Mouse (Mus musculus) hindbrain, embryonic 15.5 days (tissue): ENCODE data around the gene Psma5. TPM values are rescaled to one million over a fixed set of nuclear protein-coding genes. Genes with fewer than 3 reads are reported as not detected.
A peak's percentile ranks its signal among the peaks of the same experiment; 100 is the strongest.

ENCODE experiments used
- ATAC-seq: fragments of 200-750 bp; cut with Nextera tagmentation; 2 replicates; pipeline ENCODE4 v1.8.0; 2017; ENCODE audit warnings: low read depth, moderate number of reproducible peaks, moderate TSS enrichment; ENCODE audit not compliant: low FRiP score
- H3K27ac ChIP-seq: fragments of 300-500 bp; sonication (generic); replicated peaks from 2 replicates; pipeline ENCODE4 v1.5.1; 2015; ENCODE audit warnings: mild to moderate bottlenecking, inconsistent platforms
- H3K27me3 ChIP-seq: fragments of 300-500 bp; sonication (generic); 2 replicates; pipeline ENCODE4 v1.6.1; 2015; ENCODE audit warnings: control low read depth, inconsistent platforms
- H3K36me3 ChIP-seq: fragments of 300-500 bp; sonication (generic); 2 replicates; pipeline ENCODE4 v1.6.1; 2015; ENCODE audit warnings: control low read depth, inconsistent platforms
- H3K4me1 ChIP-seq: fragments of 300-500 bp; sonication (generic); replicated peaks from 2 replicates; pipeline ENCODE4 v1.6.1; 2015; ENCODE audit warnings: control low read depth, inconsistent platforms
- H3K4me2 ChIP-seq: fragments of 300-500 bp; sonication (generic); 2 replicates; pipeline ENCODE4 v1.6.1; 2015; ENCODE audit warnings: moderate library complexity, mild to moderate bottlenecking, inconsistent platforms
- H3K4me3 ChIP-seq: fragments of 300-500 bp; sonication (generic); 2 replicates; pipeline ENCODE4 v1.5.1; 2015; ENCODE audit warnings: mild to moderate bottlenecking, inconsistent platforms
- H3K9ac ChIP-seq: fragments of 300-500 bp; sonication (generic); 2 replicates; pipeline ENCODE4 v1.6.1; 2015; ENCODE audit warnings: inconsistent platforms
- H3K9me3 ChIP-seq: fragments of 300-500 bp; sonication (generic); 2 replicates; pipeline ENCODE4 v1.6.1; 2016; ENCODE audit warnings: control low read depth, inconsistent platforms
- WGBS: fragments of 180-500 bp; shearing (Covaris S2); methylation state at CpG from one replicate; pipeline ENCODE4 v1.1.7; 2015; 5-methylcytosine and 5-hydroxymethylcytosine counted together
- polyA plus RNA-seq: library from polyadenylated mRNA; unstranded; fragments of >200 nt; fragmentation: Nextera tagmentation; extraction: Ambion mirVana; gene quantifications from 2 replicates; pipeline ENCODE4 v1.2.1, GENCODE M21; 2015

Gene Psma5
- polyA plus RNA-seq, 1 experiment from 2014 or later, result 237 TPM

- Histone ChIP-seq H3K4me1 (peaks cover 10% of the 10 kb centered on the region; the same call in 1 of the 2 replicates), H3K27me3 (no peaks in the 10 kb centered on the region), H3K9me3 (no peaks in the 10 kb centered on the region), H3K36me3 (peaks cover 6% of the 10 kb centered on the region; the same call in 1 of the 2 replicates), H3K4me2 (no peak overlapping the region), H3K4me3 (no peak overlapping the region), H3K27ac (no peak overlapping the region), H3K9ac (no peak overlapping the region)
- ATAC-seq, result no peak
- 58% methylated on average over 2 of the region's 2 CpGs for WGBS
Observed at GRCm38 (mm10) chr3:108318517-108318916, 61.8 kb downstream of the Psma5 start.

- H3K9ac ChIP-seq, result no peak overlapping the region
- no peak overlapping the region for H3K27ac ChIP-seq
- H3K27me3 ChIP-seq, result no peaks in the 10 kb centered on the region
- peaks cover 5% of the 10 kb centered on the region; the same call in 1 of the 2 replicates for H3K4me1 ChIP-seq
- no peak overlapping the region for H3K4me3 ChIP-seq
- H3K9me3 ChIP-seq, result no peaks in the 10 kb centered on the region
- H3K36me3 ChIP-seq, result peaks cover 19% of the 10 kb centered on the region
- no peak for ATAC-seq
- no peak overlapping the region for H3K4me2 ChIP-seq
- WGBS, result 69% methylated on average over 4 of the region's 4 CpGs
Observed at GRCm38 (mm10) chr3:108321671-108322070, 64.9 kb downstream of the Psma5 start.

- Histone ChIP-seq H3K27ac (no peak overlapping the region), H3K27me3 (no peaks in the 10 kb centered on the region), H3K4me2 (no peak overlapping the region), H3K9ac (no peak overlapping the region), H3K4me3 (no peak overlapping the region), H3K36me3 (peaks cover 21% of the 10 kb centered on the region), H3K4me1 (peaks cover 5% of the 10 kb centered on the region; the same call in 1 of the 2 replicates), H3K9me3 (no peaks in the 10 kb centered on the region)
- ATAC-seq, result no peak
- WGBS, result 89% methylated on average over 4 of the region's 4 CpGs
Observed at GRCm38 (mm10) chr3:108322136-108322535, 65.4 kb downstream of the Psma5 start.

- no peak for ATAC-seq
Observed at GRCm38 (mm10) chr3:108322962-108323361, 66.2 kb downstream of the Psma5 start.

GRCm38 (mm10) chr3:108324837-108325236 is 68.1 kb downstream of the Psma5 start:
- H3K36me3 ChIP-seq, result peaks cover 30% of the 10 kb centered on the region
- 82% methylated on average over 4 of the region's 4 CpGs for WGBS

More at GRCm38 (mm10) chr3:108322962-108323361, 66.2 kb downstream of the Psma5 start:
- H3K4me3 ChIP-seq, result no peak overlapping the region
- no peak overlapping the region for H3K27ac ChIP-seq
- H3K9me3 ChIP-seq, result no peaks in the 10 kb centered on the region
- WGBS, result 92% methylated on average over 3 of the region's 3 CpGs
- H3K9ac ChIP-seq, result no peak overlapping the region
- H3K4me1 ChIP-seq, result peaks cover 5% of the 10 kb centered on the region; the same call in 1 of the 2 replicates
- H3K4me2 ChIP-seq, result no peak overlapping the region
- peaks cover 27% of the 10 kb centered on the region for H3K36me3 ChIP-seq
- H3K27me3 ChIP-seq, result no peaks in the 10 kb centered on the region

GRCm38 (mm10) chr3:108325521-108325920 is 68.8 kb downstream of the Psma5 start:
- H3K4me1 ChIP-seq, result peaks cover 5% of the 10 kb centered on the region; the same call in 1 of the 2 replicates
- no peak overlapping the region for H3K4me2 ChIP-seq
- no peak for ATAC-seq
- no peak overlapping the region for H3K9ac ChIP-seq
- H3K36me3 ChIP-seq, result peaks cover 35% of the 10 kb centered on the region
- 95% methylated on average over 9 of the region's 9 CpGs for WGBS
- no peaks in the 10 kb centered on the region for H3K9me3 ChIP-seq
- no peak overlapping the region for H3K27ac ChIP-seq
- H3K27me3 ChIP-seq, result no peaks in the 10 kb centered on the region
- no peak overlapping the region for H3K4me3 ChIP-seq

More at GRCm38 (mm10) chr3:108324837-108325236, 68.1 kb downstream of the Psma5 start:
- no peak overlapping the region for H3K27ac ChIP-seq
- no peaks in the 10 kb centered on the region for H3K9me3 ChIP-seq
- H3K4me3 ChIP-seq, result no peak overlapping the region
- H3K4me1 ChIP-seq, result peaks cover 5% of the 10 kb centered on the region; the same call in 1 of the 2 replicates
- H3K9ac ChIP-seq, result no peak overlapping the region
- no peak for ATAC-seq
- no peaks in the 10 kb centered on the region for H3K27me3 ChIP-seq
- no peak overlapping the region for H3K4me2 ChIP-seq

- ATAC-seq, result no peak
Observed at GRCm38 (mm10) chr3:108327275-108327674, 70.5 kb downstream of the Psma5 start.

GRCm38 (mm10) chr3:108327916-108328315 is 71.2 kb downstream of the Psma5 start:
- WGBS, result 64% methylated on average over 3 of the region's 3 CpGs
- no peak for ATAC-seq
- no peaks in the 10 kb centered on the region for H3K4me1 ChIP-seq
- no peak overlapping the region for H3K4me2 ChIP-seq
- H3K9me3 ChIP-seq, result no peaks in the 10 kb centered on the region
- H3K9ac ChIP-seq, result no peak overlapping the region
- peaks cover 53% of the 10 kb centered on the region for H3K36me3 ChIP-seq
- no peaks in the 10 kb centered on the region for H3K27me3 ChIP-seq
- H3K27ac ChIP-seq, result peak overlapping the region; percentile 56
- H3K4me3 ChIP-seq, result no peak overlapping the region

More at GRCm38 (mm10) chr3:108327275-108327674, 70.5 kb downstream of the Psma5 start:
- Histone ChIP-seq H3K4me2 (no peak overlapping the region), H3K4me1 (no peaks in the 10 kb centered on the region), H3K27me3 (no peaks in the 10 kb centered on the region), H3K9me3 (no peaks in the 10 kb centered on the region), H3K4me3 (no peak overlapping the region), H3K9ac (no peak overlapping the region), H3K36me3 (peaks cover 47% of the 10 kb centered on the region), H3K27ac (no peak overlapping the region)
- WGBS, result 91% methylated on average over 8 of the region's 8 CpGs

GRCm38 (mm10) chr3:108328441-108328841 is 71.7 kb downstream of the Psma5 start:
- Histone ChIP-seq H3K4me2 (no peak overlapping the region), H3K9ac (no peak overlapping the region), H3K4me1 (no peaks in the 10 kb centered on the region), H3K27ac (peak overlapping the region; percentile 56), H3K27me3 (no peaks in the 10 kb centered on the region), H3K9me3 (no peaks in the 10 kb centered on the region), H3K36me3 (peaks cover 57% of the 10 kb centered on the region), H3K4me3 (no peak overlapping the region)
- WGBS, result 39% methylated on average over 9 of the region's 9 CpGs
- peak; percentile 82 for ATAC-seq

Other genes with a start within 250 kb of the Psma5 start
- 122 and 136 TPM in 2 replicates for gene Gstm1, start 239.0 kb upstream of the Psma5 start, polyA plus RNA-seq
- 18.2 and 18.6 TPM in 2 replicates for gene Gstm4, start 212.0 kb upstream of the Psma5 start, polyA plus RNA-seq
- gene Ampd2, start 170.3 kb upstream of the Psma5 start, polyA plus RNA-seq, result 57.9 and 66.2 TPM in 2 replicates
- 0.17 and 0.46 TPM in 2 replicates for gene Gnat2, start 164.1 kb upstream of the Psma5 start, polyA plus RNA-seq
- gene Gnai3, start 110.8 kb upstream of the Psma5 start, polyA plus RNA-seq, result 120 and 122 TPM in 2 replicates
- 6.1 and 6.4 TPM in 2 replicates for gene Gpr61, start 102.0 kb upstream of the Psma5 start, polyA plus RNA-seq
- 13.3 and 16.6 TPM in 2 replicates for gene Amigo1, start 70.6 kb upstream of the Psma5 start, polyA plus RNA-seq
- gene Cyb561d1, start 55.7 kb upstream of the Psma5 start, polyA plus RNA-seq, result 3.4 and 3.5 TPM in 2 replicates
- gene Atxn7l2, start 46.0 kb upstream of the Psma5 start, polyA plus RNA-seq, result 20.3 and 24.3 TPM in 2 replicates
- 0.47 and 1.2 TPM in 2 replicates for gene Sypl2, start 30.3 kb upstream of the Psma5 start, polyA plus RNA-seq
- gene Sort1, start 27.2 kb downstream of the Psma5 start, polyA plus RNA-seq, result 18.8 and 20.8 TPM in 2 replicates
- 0.35 and 0.50 TPM in 2 replicates for gene Mybphl, start 108.0 kb downstream of the Psma5 start, polyA plus RNA-seq
- gene Psrc1, start 126.9 kb downstream of the Psma5 start, polyA plus RNA-seq, result 11.5 and 14.5 TPM in 2 replicates
- gene Celsr2, start 158.6 kb downstream of the Psma5 start, polyA plus RNA-seq, result 43.1 and 44.9 TPM in 2 replicates
- gene Sars, start 188.3 kb downstream of the Psma5 start, polyA plus RNA-seq, result 197 and 219 TPM in 2 replicates